Mouse (Mus musculus) brain, embryonic 14.5 days (tissue): ENCODE results near the gene Myg1. TPM values are rescaled to one million over a fixed set of nuclear protein-coding genes. Genes with fewer than 3 reads are reported as not detected.
A peak's percentile ranks its signal among the peaks of the same experiment; 100 is the strongest.

Source experiments
- DNase-seq: peaks from one replicate; pipeline ENCODE4 v3.0.0-alpha.2; 2011; ENCODE audit warnings: low read depth
- CTCF ChIP-seq: fragments of 200-500 bp; IDR thresholded peaks from 2 replicates; pipeline ENCODE4 v1.5.1; 2012; ENCODE audit warnings: inconsistent platforms, mild to moderate bottlenecking, moderate library complexity, borderline replicate concordance; ENCODE audit not compliant: insufficient read depth, insufficient read length; ENCODE audit errors: extremely low read depth
- POLR2A ChIP-seq: fragments of 200-500 bp; IDR thresholded peaks from 2 replicates; pipeline ENCODE4 v1.6.1; 2012; ENCODE audit warnings: mild to moderate bottlenecking, inconsistent platforms, borderline replicate concordance; ENCODE audit not compliant: poor library complexity, insufficient read depth, insufficient read length, severe bottlenecking; ENCODE audit errors: extremely low read depth
- polyA plus RNA-seq: library from polyadenylated mRNA; depleted of rRNA; stranded (reverse); fragments of >200 nt; gene quantifications from 2 replicates; pipeline ENCODE4 v1.2.3, GENCODE M21; 2012

The Myg1 gene
- polyA plus RNA-seq, 1 experiment = 109 TPM

DNA sequence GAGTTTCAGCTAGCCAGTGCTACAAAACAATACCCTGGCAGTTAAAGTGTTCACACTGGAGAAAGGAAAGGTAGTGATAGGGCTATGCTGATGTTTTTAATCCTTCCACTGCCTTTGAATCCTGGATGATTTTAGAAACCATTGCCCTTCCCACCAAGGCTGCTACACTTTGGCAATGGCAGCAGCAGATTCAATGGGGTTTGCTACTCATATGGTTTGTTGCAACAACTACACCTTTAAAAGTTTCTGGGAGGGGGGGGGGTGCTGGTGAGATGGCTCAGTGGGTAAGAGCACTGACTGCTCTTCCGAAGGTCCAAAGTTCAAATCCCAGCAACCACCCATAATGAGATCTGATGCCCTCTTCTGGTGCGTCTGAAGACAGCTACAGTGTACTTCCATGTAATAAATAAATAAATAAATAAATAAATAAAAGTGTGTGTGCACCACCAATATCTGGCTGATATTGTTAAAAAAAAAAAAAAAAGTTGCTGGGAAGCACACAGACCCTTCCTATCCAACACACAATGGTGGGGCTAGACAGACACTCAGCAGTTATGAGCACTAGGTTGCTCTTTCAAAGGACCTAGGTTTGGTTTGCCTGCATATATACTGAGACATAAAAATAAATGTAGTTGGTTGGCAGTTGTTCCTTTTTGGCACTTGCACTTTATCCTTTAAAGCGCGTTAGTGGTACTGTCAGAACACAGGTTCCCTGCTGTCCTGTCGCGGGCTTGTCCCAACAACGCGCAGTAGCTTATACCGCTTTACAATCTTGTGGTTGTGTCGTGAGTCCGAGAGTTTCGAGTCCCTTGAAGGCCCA lies 6.6 kb upstream of the Myg1 start:
- DNase-seq = peak; percentile 4
- no peak for TF ChIP-seq CTCF
- no peak for TF ChIP-seq POLR2A

GRCm38 (mm10) chr15:102326022-102326576 lies 5.4 kb upstream of the Myg1 start, which contains the start of gene Pfdn5:
Gene Pfdn5, plus strand, starts transcription at chr15:102326116.
- peak; percentile 96 for DNase-seq
- TF ChIP-seq CTCF = peak; percentile 64
- no peak for TF ChIP-seq POLR2A

GRCm38 (mm10) chr15:102326892-102327291 lies 4.6 kb upstream of the Myg1 start:
- DNase-seq = no peak
- TF ChIP-seq CTCF (no peak), POLR2A (no peak)

DNA sequence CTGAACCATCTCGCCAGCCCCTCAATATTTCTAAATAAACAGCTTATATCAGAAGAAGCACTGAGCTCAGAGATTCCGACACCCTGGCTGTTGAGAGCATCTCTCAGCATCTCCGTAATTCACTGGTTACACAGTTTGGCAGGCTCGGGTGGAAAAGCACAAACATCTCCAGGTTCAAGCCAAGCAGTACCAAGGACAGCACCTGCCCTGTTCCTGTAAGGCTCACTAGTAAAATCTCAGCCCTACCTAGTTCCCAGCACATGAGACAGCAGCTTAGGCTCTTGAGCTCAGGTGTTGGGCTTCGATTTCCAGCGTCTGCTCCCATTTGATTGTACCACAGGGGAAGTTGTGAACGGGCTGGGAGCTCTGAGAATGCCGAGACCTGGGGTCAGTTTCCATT lies 3.7 kb downstream of the Myg1 start:
- TF ChIP-seq POLR2A (no peak), CTCF (no peak)

GRCm38 (mm10) chr15:102335925-102336324 lies 4.4 kb downstream of the Myg1 start:
- peak; percentile 48; the same call in 1 of the 2 replicates for TF ChIP-seq CTCF
- DNase-seq = peak; percentile 38

More for the DNA sequence above, 3.7 kb downstream of the Myg1 start:
- no peak for DNase-seq

GRCm38 (mm10) chr15:102336946-102337345 lies 5.4 kb downstream of the Myg1 start:
- DNase-seq = no peak
- TF ChIP-seq POLR2A (no peak), CTCF (no peak)

DNA sequence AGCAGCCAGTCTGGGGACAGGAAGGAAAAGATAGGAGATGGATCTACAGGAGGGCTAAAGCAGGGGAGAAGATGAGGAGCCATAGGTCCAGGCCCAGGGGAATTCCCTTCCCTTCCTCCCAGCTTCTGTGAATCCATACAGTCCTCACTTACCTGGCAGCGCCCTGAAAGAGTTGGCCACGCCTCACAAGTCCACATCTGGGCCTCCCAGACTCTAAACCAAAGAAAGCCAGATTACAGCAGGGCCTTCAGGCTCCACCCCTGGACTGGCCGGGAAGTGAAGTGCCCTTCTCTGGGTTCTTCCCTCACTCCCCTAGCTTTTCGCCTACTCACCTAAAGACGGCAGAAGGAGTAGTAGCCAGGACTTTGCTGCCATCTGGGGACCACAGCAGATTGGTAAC lies 8.1 kb downstream of the Myg1 start:
- TF ChIP-seq CTCF (no peak), POLR2A (no peak)
- no peak for DNase-seq

DNA sequence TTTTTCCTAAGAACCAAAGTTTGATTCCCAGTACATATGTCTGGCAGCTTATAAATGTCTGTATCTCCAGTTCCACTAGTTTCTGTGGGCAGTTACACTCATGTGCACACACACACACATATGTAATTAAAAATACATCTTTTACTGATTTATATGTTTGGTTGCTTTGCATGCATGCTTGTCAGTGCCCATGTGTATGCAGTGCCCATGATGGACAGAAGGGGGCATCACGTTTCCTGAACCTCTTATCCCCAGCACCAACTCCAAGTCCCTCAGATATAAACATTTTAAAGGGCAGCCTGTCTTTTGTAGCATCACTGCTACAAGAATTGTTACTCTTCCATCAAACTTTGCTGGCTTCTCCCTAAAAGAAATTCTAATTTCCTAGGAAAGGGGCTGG lies 10.1 kb downstream of the Myg1 start:
- peak; percentile 63 for DNase-seq
- TF ChIP-seq CTCF (peak; percentile 63; the same call in 1 of the 2 replicates), POLR2A (no peak)

DNA sequence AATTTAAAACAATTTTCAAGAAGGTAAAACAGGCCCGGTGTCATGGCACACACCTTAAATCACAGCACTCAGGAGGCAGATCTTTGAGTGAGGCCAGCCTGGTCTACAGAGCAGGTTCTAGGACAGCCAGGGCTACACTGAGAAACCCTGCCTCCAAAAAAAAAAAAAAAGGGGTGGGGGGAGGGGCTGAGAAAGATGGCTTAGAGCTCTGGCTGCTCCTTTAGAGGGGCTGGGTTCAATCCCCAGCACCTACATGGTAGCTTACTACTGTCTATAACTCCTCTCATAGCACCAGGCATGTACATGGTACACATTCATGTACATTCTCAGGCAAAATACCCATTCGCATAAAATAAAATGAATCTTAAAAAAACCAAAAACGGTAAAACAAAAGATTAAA lies 13.0 kb downstream of the Myg1 start:
- TF ChIP-seq POLR2A = no peak
- no peak for TF ChIP-seq CTCF

DNA sequence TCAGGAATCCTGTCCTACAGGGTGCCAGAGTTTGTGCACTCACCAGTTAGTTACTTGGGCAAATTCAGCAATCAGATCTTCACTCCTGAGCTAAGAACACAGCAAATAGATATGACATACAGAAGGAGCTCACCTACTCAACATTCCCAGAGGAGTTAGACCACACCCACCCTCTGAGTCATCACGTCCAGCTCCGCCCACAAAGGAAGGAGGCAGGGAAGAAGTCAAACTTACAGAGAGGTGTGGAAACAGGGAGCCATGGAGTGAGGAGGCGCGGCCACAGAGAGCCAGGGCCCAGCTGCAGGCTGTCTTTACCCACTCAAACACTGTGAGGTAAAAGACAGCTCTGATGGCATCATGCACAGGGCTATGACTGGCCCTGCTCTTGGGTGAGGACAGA lies 14.9 kb downstream of the Myg1 start:
- DNase-seq = no peak
- TF ChIP-seq POLR2A (no peak), CTCF (no peak)

More for the DNA sequence above, 13.0 kb downstream of the Myg1 start:
- no peak for DNase-seq

DNA sequence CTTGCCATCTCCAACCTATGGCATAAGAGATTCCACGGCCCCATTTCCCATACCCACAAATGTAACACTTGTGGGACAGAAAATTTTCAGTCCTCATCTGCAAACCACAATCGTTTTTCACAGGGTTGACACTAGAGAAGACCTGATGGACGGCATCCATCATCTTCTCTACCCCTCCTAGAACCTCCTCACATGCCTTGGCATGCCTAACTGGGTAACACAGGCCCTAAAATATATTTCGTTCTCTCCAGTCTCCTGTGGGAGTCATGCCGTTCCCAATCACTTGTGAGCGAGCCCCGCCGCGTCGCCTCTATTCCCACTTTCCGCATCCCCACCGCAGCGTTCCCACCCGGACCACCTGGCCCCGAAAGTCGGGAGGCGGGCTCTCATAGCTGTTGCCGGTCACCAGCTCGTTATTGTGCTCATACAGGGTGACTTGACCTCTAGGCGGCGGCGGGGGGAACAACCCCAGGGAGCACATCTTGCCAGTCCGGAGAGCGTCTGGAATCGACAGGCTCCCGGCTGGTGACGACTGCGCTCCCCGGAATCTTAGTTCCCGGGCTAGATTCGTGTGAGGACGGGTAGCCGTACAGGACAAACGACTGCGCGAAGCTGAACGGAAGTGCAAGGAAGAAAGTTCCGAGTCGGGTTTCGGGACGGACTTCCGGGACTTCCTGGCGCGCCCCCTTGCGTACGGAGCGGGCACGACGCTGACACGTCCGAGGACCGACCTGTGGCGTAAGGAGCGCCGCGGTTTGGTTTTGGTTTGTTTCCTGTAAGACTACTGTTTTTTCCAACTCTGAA lies 18.8 kb downstream of the Myg1 start, which contains the start of gene Aaas:
Gene Aaas, minus strand, starts transcription at position 634 of the 804 bp plus-strand sequence.
- peak; percentile 98 for DNase-seq
- TF ChIP-seq CTCF = peak; percentile 91
- TF ChIP-seq POLR2A = no peak
